Mouse (Mus musculus) ES-E14 (cell line): Measurements from ENCODE around the gene Selenbp1.

Source experiments
- CHD2 ChIP-seq: IDR thresholded peaks from 2 replicates; pipeline ENCODE4 v1.6.1; 2014; ENCODE audit warnings: mild to moderate bottlenecking, low read depth, low read length, inconsistent platforms
- ZC3H11A ChIP-seq: IDR thresholded peaks from 2 replicates; pipeline ENCODE4 v1.6.1; 2012; ENCODE audit warnings: low read depth, mild to moderate bottlenecking, inconsistent platforms, low read length, borderline replicate concordance
- ZNF384 ChIP-seq: IDR thresholded peaks from 2 replicates; pipeline ENCODE4 v1.6.1; 2012; ENCODE audit warnings: low read depth, low read length, inconsistent platforms

DNA sequence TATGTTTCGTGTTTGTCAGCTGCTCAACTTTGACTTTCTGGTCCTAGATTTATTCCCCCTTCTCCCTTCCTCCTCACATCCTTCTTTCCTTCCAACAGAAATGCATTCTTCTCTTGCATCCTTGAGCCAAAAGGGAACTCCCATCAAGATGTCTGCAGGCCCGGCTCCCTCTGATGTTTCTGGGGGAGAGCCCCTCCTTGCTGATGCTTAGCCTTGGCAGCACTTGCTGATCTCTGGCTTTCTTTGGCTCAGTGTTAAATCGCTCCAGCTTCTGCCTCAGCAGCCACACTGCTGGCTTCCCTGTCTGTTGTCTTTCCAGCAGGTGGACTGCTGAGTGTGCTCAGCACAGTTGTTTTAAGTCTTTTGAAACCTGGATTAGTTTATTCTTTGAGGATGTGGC is 11.8 kb upstream of the Selenbp1 start:
- TF ChIP-seq CHD2 (no peak), ZNF384 (no peak), ZC3H11A (no peak)
